ENCODE assay signal across 10 mouse cellular contexts in the genomic region with DNA sequence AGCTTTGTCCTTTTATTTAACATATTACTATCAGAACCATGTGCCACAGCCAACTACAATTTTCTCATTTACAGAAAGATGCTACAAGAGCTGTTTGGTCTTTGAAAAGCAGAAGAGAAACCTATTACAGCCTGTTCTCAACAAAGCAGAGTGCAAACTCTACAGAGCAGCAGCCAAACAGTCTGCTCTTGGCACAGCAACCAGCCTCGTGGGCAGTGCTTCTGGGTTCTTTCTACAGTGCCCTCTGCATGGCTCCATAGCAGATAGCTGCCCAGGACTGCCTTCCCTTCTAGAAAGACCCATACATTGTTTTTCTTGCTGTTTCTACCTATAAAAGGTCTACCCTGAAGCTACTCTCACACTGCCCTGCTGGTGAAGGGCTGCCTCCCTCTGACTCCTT. TPM values are rescaled to one million over a fixed set of nuclear protein-coding genes. Genes with fewer than 3 reads are reported as not detected.
DNase-seq lines count a peak whose midpoint lies in the region; ATAC-seq and TF ChIP-seq lines count a peak whose summit lies in the region.
"Had no signal": no experiment of that assay in that cellular context is flagged by ENCODE, and none has a peak within 500 bp of the region (broad histone marks: within the 10 kb centered on the region; RNA-seq: fewer than 3 reads in every experiment).

No protein-coding gene starts in this region.

- ATAC-seq in granulocyte monocyte progenitor cell, adult 5-6 weeks (replicated peaks; ENCODE audit: poor library complexity, severe bottlenecking), result peak; percentile 59
- peak; percentile 56 for ATAC-seq in megakaryocyte, adult 5-6 weeks (ENCODE audit: poor library complexity, severe bottlenecking)
- ATAC-seq: liver, embryonic 12.5 days had no signal

- no peak for TF ChIP-seq CTCF in bone marrow macrophage, adult 2 months (IDR thresholded peaks at IDR 0.05; ENCODE audit: low read depth, low read length)

- H3K4me3 ChIP-seq in bone marrow macrophage, adult 2 months (ENCODE audit: insufficient read depth, low read length), result no peak overlapping the region
- H3K4me3 ChIP-seq: heart, embryonic 10.5 days; liver, embryonic 12.5 days had no signal

- H3K4me1 ChIP-seq in bone marrow macrophage, adult 2 months (ENCODE audit: control insufficient read depth, insufficient read depth, low read length), result peaks cover 64% of the 10 kb centered on the region
- H3K4me1 ChIP-seq: heart, embryonic 10.5 days; liver, embryonic 12.5 days had no signal

- no peak for TF ChIP-seq POLR2A in bone marrow macrophage, adult 2 months (IDR thresholded peaks at IDR 0.05; ENCODE audit: borderline replicate concordance, low read depth, low read length)

- peak; percentile 46 to 70 for DNase-seq in left cerebral cortex, adult 18-20 months (ENCODE audit: low spot score in 2 of 2)
- DNase-seq in left cerebral cortex, adult 8-10 months (ENCODE audit: low spot score in 2 of 2), result no peak
- DNase-seq in thymus, postnatal 4 days, result no peak
- DNase-seq in thymus, postnatal 10 days (ENCODE audit: low spot score in 2 of 2), result no peak
- DNase-seq: kidney, adult 11 months had no signal

- peak overlapping the region; percentile 83 for H3K27ac ChIP-seq in bone marrow macrophage, adult 2 months (ENCODE audit: insufficient read depth, low read depth, low read length)
- H3K27ac ChIP-seq: heart, embryonic 10.5 days; liver, embryonic 12.5 days had no signal

RNA-seq across cellular contexts. Expression of gene Pygb, which starts 58.3 kb away (rescaled TPM):
- total RNA-seq in left cerebral cortex, adult 18-20 months (2021), result 100 to 1,000 TPM; 129 to 146 TPM
- 100 to 1,000 TPM; 143 to 172 (median 150) TPM for total RNA-seq in left cerebral cortex, adult 8-10 months (2022)
- 24.3 and 33.9 TPM in 2 replicates for polyA plus RNA-seq in bone marrow macrophage, adult 2 months (2012; ENCODE audit: insufficient read depth, insufficient read length, missing spikeins)
- total RNA-seq in granulocyte monocyte progenitor cell, adult 5-6 weeks (2014; fragmentation: Nextera tagmentation), result 18.3 and 18.9 TPM in 2 replicates
- total RNA-seq in granulocyte monocyte progenitor cell, adult 5-6 weeks (2017), result 25.9 and 40.1 TPM in 2 replicates
- 8.3 and 8.5 TPM in 2 replicates for total RNA-seq in megakaryocyte, adult 5-6 weeks (2015)
- total RNA-seq in megakaryocyte, adult 5-6 weeks (2017), result 26.0 and 35.4 TPM in 2 replicates

RNA-seq across cellular contexts. Expression of gene Abhd12, which starts 59.7 kb away (rescaled TPM):
- total RNA-seq in left cerebral cortex, adult 18-20 months (2021), result 100 to 1,000 TPM; 320 to 321 TPM
- 100 to 1,000 TPM; 309 to 333 (median 321) TPM for total RNA-seq in left cerebral cortex, adult 8-10 months (2022)
- 405 and 430 TPM in 2 replicates for polyA plus RNA-seq in bone marrow macrophage, adult 2 months (2012; ENCODE audit: insufficient read depth, insufficient read length, missing spikeins)
- total RNA-seq in granulocyte monocyte progenitor cell, adult 5-6 weeks (2014; fragmentation: Nextera tagmentation), result 24.8 and 38.0 TPM in 2 replicates
- 40.4 and 78.7 TPM in 2 replicates for total RNA-seq in granulocyte monocyte progenitor cell, adult 5-6 weeks (2017)
- 37.6 and 51.0 TPM in 2 replicates for total RNA-seq in megakaryocyte, adult 5-6 weeks (2015)
- 47.4 and 100 TPM in 2 replicates for total RNA-seq in megakaryocyte, adult 5-6 weeks (2017)

Comparison
In these comparisons a context has a peak if more than half of its experiments do, and no peak if none do; other contexts are left out.
1. DNase-seq: peak in left cerebral cortex, adult 18-20 months (2 of 2); none in left cerebral cortex, adult 8-10 months (0 of 2), thymus, postnatal 4 days (single experiment) and thymus, postnatal 10 days (0 of 2).